Mouse (Mus musculus): ENCODE data around the gene Mcm3. TPM values are rescaled to one million over a fixed set of nuclear protein-coding genes. Genes with fewer than 3 reads are reported as not detected.

Gene Mcm3
- polyA plus RNA-seq (2015; fragmentation: Nextera tagmentation; extraction: Ambion mirVana): 17.9 and 20.9 TPM in 2 replicates

DNA sequence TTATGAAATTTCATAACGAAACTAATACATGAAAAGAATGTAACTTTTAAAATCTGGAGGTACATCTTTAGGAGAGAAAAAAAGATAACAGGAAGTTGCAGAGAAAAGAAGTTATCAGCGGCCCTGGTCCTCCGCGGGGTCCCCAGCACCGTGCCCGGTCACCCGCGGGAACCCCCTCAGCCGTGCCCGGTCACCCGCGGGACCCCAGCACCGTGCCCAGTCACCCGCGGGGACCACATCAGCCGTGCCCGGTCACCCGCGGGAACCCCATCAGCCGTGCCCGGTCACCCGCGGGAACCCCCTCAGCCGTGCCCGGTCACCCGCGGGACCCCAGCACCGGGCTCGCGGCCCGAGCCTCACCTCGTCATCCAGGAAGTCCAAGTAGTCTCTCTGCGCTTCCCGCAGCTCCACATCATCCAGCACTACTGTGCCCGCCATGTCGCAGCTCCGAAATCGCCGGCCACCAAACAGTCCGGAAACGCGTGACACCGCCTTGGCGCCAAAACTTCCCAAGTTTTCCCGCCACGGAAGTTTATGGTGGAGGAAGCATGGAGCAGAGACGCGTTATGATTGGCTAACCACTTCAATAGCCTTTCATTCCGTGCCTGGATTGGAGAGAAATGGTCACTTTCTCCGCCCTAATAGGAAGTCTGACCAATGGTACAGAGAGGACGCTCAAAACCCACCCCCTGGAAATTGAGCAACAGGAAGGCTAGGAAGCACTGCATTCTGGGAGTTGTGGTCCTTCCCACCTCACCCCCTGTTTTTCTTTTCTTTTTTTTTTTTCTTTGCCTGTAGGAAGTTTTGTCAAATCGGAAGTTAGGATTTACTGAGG is at the start of gene Mcm3:
Gene Mcm3 (minus strand): TSS at position 542 of the 835 bp plus-strand sequence.

DNA sequence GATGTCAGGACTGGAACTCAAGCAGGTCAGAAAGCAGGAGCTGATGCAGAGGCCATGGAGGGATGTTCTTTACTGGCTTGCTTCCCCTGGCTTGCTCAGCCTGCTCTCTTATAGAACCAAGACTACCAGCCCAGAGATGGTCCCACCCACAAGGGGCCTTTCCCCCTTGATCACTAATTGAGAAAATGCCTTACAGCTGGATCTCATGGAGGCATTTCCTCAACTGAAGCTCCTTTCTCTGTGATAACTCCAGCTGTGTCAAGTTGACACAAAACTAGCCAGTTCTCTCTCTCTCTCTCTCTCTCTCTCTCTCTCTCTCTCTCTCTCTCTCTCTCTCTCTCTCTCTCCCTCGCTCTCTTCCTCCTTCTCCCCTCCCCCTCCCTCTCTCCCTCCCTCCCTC is 29.6 kb downstream of the Mcm3 start, which contains the start of gene Il17f:
Gene Il17f (minus strand): TSS at position 101 of the 400 bp plus-strand sequence.

Other genes starting within 250 kb of the Mcm3 start
- 0.22 and 0.54 TPM in 2 replicates for gene Pkhd1, start 202.2 kb downstream of the Mcm3 start, polyA plus RNA-seq (2015; fragmentation: Nextera tagmentation; extraction: Ambion mirVana)
- gene Il17a, start 89.4 kb downstream of the Mcm3 start, polyA plus RNA-seq (2015; fragmentation: Nextera tagmentation; extraction: Ambion mirVana): not detected in 2 replicates
- gene Il17f, start 29.7 kb downstream of the Mcm3 start, polyA plus RNA-seq (2015; fragmentation: Nextera tagmentation; extraction: Ambion mirVana): not detected in 2 replicates
- gene Paqr8, start 70.3 kb upstream of the Mcm3 start, polyA plus RNA-seq (2015; fragmentation: Nextera tagmentation; extraction: Ambion mirVana): 1.2 TPM in 2 replicates
- gene Efhc1, start 131.3 kb upstream of the Mcm3 start, polyA plus RNA-seq (2015; fragmentation: Nextera tagmentation; extraction: Ambion mirVana): 1.2 and 2.0 TPM in 2 replicates